Mouse (Mus musculus) left cerebral cortex, adult 9 months (tissue): Measurements from ENCODE around the gene Zfp663.

Source experiments
- DNase-seq, 2 experiments: peaks; one replicate each; pipeline ENCODE4 v3.0.0; 2022; ENCODE audit warnings: low spot score in 2 of 2

Zfp663 gene

DNA sequence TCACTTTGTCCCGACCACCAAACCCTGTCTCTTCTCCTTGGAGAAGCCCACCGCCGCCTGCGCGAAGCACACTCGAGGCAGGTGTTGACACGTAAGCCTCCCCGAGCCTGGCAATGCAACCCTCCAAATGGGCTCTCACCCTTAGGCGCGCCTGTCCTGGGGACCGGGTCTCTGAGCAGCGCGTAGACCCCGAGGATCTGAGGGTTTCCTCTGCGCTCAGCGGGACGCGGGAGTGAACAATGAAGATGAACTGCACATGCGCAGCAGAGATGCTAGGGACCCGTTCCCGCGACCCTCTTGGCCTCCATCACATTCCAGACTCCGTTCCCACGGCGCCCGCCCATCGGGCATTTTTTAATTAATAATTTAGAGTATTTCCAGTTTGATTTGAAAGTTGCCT lies at the start of gene Zfp663:
TSS of gene Zfp663 (minus strand) at position 234 of the 400 bp plus-strand sequence.
- DNase-seq = no peak

- DNase-seq = peak; percentile 49 to 78
These were observed 48.8 kb upstream of the Zfp663 start for GRCm38 (mm10) chr2:165417291-165417690.

- DNase-seq = no peak
These were observed 47.3 kb upstream of the Zfp663 start for GRCm38 (mm10) chr2:165415795-165416194.

GRCm38 (mm10) chr2:165415141-165415721 lies 46.7 kb upstream of the Zfp663 start:
- no peak for DNase-seq

DNA sequence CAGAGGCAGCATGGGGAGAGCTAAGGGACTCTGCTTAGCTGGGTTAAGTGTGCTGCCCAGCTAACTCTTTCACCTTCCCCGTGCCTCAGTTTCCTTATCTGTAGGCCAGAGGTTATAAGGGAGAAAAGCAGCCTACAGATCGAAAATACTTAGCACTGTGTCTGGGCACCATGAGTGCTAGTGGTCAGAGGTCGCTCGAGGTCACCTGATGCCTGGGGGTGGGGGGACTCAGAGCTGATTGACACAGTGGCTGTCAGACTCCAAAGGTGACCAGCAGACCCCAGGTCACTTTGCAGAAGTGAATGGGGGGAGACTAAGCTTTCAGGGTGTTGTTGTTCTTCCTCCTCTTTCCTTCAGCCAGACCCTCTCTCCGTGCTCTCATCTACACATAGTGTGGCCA lies 45.8 kb upstream of the Zfp663 start:
- no peak for DNase-seq

DNA sequence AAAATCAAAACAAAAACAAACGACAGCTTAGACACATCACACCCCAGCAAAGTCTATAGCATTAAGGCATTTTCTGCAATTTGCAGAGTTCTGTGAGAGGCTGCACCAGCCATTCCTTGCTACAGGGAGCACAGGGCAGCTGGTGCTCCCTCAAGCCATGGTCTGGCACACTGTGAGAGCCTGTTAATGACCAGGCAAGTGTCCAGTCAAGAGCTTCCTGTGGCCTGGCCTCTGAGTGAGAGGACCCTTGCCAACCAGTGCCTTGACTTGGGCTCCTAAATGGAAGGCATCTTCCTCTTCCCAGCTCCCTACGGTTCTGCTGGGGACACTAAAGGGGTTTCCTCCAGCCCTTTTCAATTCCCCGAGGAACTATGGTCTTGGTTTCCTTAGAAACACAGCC lies 45.4 kb upstream of the Zfp663 start:
- DNase-seq = no peak

DNA sequence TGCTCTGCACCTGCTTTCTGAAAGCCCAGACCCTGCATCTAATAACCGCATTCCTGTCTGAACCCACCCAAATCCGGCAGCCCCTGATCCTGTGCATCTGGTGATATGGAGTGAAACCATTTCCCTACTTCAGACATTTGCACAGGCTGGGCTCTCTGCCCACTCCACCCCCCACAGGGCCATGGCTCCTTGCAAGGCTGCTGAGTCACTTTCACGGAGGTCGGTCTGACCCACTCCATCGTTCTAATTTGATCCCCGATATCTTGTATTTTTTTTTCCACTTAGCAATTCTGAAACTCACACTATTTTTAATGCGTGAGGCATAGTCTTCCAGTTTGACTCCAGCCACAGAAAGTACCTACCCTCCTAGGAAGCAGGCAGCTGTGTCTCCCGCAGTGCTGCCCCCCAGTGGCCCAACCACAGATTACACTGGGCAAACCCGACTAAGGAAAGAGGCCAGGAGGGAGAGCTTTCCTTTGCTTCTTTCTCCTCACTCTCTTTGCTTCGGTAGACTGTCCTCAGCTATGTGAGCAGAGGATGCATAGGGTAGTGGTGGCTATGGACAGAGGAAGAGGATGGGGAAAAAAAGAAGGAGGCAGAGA lies 39.3 kb upstream of the Zfp663 start:
- peak in 1 of 2 experiments; percentile 85 for DNase-seq

DNA sequence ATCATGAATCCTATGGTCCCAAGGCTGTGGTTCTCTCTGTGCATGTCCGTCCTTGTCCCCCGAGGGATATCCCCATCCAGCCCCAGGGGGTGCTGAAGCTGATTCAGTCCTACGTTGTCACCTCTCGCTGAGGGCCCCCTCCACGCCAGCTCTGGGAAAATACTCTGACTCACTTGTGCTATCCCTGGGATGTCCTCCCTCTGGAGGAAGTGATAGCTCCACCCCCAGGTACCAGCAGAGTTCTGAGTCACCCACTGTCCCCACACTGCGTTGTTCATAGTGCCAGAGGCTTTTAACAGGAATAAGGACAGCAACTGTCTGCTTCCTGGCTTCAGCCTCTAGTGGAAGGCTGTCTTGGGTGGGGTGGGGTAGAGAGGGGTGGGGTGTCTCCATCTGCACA lies 36.8 kb upstream of the Zfp663 start:
- peak in 1 of 2 experiments; percentile 69 for DNase-seq

GRCm38 (mm10) chr2:165404951-165405350 lies 36.4 kb upstream of the Zfp663 start:
- DNase-seq = no peak

DNA sequence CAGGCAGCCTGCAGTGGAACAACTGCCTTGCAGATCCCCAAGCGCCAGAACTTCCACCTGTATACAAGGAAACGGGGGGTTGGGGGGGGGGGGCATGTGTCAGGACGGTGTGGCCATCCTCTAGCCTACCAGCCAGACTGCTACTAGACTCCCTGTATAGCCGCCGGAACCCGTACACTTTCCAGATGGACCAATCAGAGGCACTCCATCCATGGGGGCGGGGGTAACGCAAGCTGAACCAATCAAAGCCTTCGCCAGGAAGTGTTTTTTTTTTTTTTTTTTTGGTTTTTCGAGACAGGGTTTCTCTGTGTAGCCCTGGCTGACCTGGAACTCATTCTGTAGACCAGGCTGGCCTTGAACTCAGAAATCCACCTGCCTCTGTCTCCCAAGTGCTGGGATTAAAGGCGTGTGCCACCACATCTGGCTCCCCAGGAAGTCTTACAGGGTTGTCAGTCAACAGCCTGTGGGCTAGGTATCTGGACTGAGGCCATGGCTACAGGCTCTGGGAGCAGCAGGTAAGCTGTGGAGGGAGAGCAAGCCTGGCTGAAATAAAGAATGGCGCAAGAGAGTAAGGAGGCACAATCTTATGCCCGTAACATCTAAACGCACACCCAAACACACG lies 29.7 kb upstream of the Zfp663 start:
- no peak for DNase-seq

GRCm38 (mm10) chr2:165397502-165398163 lies 29.1 kb upstream of the Zfp663 start:
- no peak for DNase-seq

GRCm38 (mm10) chr2:165396831-165397501 lies 28.4 kb upstream of the Zfp663 start:
- DNase-seq = no peak

GRCm38 (mm10) chr2:165392156-165392555 lies 23.6 kb upstream of the Zfp663 start:
- no peak for DNase-seq

DNA sequence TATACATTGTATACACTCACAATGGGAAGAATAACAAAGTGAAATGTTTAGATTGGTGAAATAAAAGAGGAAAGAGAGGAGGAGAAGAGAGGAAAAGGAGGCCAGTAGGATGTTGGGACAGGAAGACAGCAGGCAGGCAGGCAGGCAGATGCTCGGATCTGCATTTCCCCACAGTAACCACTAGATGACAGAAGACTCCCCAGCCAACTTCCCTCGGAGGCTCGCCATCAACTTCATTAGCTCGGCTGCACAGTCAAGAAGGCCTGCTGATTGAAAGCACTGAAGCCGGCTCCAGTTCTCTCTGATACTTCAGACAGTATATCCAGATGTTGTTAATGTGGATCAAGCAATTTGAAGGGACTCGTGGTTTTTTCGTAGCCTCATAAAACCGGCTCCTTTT lies 23.0 kb upstream of the Zfp663 start:
- DNase-seq = peak in 1 of 2 experiments; percentile 74

DNA sequence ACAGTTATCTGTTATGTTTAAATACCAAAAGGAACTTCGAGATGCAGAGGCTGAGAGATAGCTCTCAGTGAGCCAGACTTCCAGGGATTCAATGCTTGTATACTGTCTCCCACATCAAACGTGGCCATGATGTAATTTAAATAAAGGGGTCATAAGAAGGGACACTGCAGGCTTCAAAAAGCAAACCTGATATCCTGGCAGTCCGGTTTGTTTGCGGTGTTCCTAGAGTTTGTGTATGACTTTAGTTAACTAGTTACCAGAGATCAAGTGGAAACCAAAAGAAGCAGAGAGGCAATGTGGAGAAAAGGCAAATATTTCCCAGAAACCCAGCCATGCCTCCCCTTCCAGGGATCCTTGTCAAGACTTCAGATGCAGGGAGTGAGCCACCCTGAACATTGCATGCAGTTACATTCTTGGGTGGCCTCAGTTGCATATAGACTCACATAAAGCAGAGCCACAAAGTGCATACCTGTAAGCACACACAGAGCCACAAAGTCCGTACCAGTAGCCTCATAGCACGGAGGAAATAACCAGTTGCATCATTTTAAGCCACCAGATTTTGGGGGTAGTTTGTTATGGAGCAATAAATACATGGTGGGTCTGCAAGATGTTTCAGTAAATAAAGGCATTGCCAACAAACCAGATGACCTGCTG lies 20.9 kb upstream of the Zfp663 start:
- DNase-seq = no peak

DNA sequence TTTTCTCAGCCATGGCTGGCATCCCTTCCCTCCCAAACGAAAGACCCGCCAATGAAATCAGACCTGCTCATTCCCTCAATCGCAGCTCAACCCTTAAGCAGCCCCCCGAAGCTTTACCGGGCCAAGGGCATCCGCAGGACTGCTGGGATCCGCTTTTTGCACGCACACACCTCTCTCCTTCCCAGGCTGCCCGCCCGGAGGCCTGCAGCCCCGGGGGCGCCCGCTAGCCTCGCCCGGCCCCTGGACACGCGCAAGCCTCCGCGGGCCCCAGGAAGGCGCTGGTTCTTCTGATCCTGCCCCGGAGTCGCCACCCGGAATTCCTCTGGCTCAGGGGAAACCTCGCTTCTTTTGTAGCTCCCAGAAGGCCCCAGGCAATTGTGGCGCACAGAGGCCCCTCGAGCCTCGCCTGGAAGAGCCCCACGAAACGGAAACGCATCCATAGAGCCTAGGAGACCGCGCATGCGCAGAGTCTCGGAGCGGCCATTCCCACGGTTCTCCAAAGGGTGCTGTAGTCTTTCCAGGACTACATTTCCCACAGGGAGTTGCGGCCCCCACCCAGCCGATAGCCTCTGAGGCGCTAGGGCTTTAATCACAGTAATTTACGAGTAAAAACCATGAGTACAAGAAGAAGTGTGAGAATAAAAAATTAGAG lies 19.4 kb upstream of the Zfp663 start, which contains the start of gene Zfp334:
TSS of gene Zfp334 (minus strand) at position 416 of the 652 bp plus-strand sequence.
- peak; percentile 84 to 96 for DNase-seq

GRCm38 (mm10) chr2:165387370-165387769 lies 18.8 kb upstream of the Zfp663 start:
- no peak for DNase-seq

GRCm38 (mm10) chr2:165380050-165380449 lies 11.5 kb upstream of the Zfp663 start:
- DNase-seq = no peak

DNA sequence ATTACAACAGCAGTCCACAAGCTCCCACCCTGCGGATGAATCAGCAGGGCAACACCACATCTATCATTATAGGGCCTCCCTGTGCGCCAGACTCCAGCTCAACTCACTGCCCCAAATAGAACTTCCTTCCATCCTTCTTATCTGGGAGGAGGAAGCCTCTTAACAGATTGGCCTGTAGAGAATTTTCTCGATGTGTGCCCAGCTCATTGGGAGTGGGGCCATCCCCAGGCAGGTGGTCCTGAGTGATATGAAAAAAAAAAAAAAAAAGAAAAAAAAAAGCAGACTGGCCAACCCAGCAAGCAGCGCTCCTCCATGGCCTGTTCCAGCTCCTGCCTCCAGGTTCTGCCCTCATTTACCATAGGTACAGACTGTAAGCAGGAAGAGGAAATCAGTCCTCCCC lies 7.5 kb upstream of the Zfp663 start:
- no peak for DNase-seq

DNA sequence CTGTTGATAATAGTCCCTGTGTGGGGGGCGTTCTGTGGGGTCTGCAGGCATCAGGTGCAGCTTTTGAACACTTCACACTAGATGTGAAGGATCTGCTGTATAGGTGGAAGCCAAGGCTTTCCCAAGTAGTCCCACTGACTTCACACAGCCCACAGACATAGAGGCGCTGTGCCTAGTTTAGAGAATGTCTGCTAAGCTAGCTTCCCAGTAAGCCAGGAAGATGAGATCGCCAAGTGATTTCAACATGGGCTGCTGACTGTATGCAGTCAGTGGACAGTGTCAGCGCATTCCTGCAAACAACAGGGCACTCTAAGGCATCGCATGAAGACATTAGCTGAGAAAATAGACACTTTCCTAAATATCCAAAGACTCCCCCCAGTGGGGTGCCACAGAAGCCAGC lies 6.9 kb upstream of the Zfp663 start:
- DNase-seq = no peak

- DNase-seq = no peak
These were observed 2.5 kb upstream of the Zfp663 start for GRCm38 (mm10) chr2:165371066-165371465.
